Mouse (Mus musculus) erythroblast, embryonic 14.5 days (primary cell): ENCODE measurements around the gene Rps27l.

Experiments used
- GATA1 ChIP-seq: IDR thresholded peaks from 2 replicates; pipeline ENCODE4 v1.6.1; 2012; ENCODE audit warnings: low read length, inconsistent platforms, mixed read lengths
- TAL1 ChIP-seq: IDR thresholded peaks from 3 replicates; pipeline ENCODE4 v1.6.1; 2012; ENCODE audit warnings: low read length, inconsistent platforms, mixed read lengths

GRCm38 (mm10) chr9:66907126-66907525, 38.8 kb upstream of the Rps27l start:
- TF ChIP-seq TAL1, result no peak
- TF ChIP-seq GATA1, result no peak
